Mouse (Mus musculus) forebrain, embryonic 16.5 days (tissue): ENCODE measurements at regions not wholly inside any gene's neighbourhood (a gene's known extent, or its start where the extent isn't known, plus 50 kb on each side); places are given as distances from the start of the nearest gene placed in this dataset.
A peak's percentile ranks its signal among the peaks of the same experiment; 100 is the strongest.

ENCODE experiments used
- ATAC-seq: fragments of 200-750 bp; cut with Nextera tagmentation; 2 replicates; pipeline ENCODE4 v1.8.0; 2017; ENCODE audit warnings: mild to moderate bottlenecking, moderate library complexity
- H3K27ac ChIP-seq: fragments of 300-500 bp; sonication (generic); 2 replicates; pipeline ENCODE4 v1.5.1; 2014; ENCODE audit warnings: low read length, control low read depth
- H3K27me3 ChIP-seq: fragments of 300-500 bp; sonication (generic); replicated peaks from 2 replicates; pipeline ENCODE4 v1.6.1; 2014; ENCODE audit warnings: low read length; ENCODE audit not compliant: control insufficient read depth, insufficient read depth
- H3K36me3 ChIP-seq: fragments of 300-500 bp; sonication (generic); 2 replicates; pipeline ENCODE4 v1.6.1; 2014; ENCODE audit not compliant: control insufficient read depth, insufficient read depth
- H3K4me1 ChIP-seq: fragments of 300-500 bp; sonication (generic); replicated peaks from 2 replicates; pipeline ENCODE4 v1.6.1; 2014; ENCODE audit warnings: low read length; ENCODE audit not compliant: control insufficient read depth, insufficient read depth
- H3K4me2 ChIP-seq: fragments of 300-500 bp; sonication (generic); 2 replicates; pipeline ENCODE4 v1.6.1; 2014; ENCODE audit warnings: mild to moderate bottlenecking, low read length, control low read depth
- H3K4me3 ChIP-seq: fragments of 300-500 bp; sonication (generic); replicated peaks from 2 replicates; pipeline ENCODE4 v1.5.1; 2014; ENCODE audit warnings: mild to moderate bottlenecking, low read length, control low read depth
- H3K9ac ChIP-seq: fragments of 300-500 bp; sonication (generic); replicated peaks from 2 replicates; pipeline ENCODE4 v1.6.1; 2014; ENCODE audit warnings: low read depth, low read length, control low read depth
- H3K9me3 ChIP-seq: fragments of 300-500 bp; sonication (generic); 2 replicates; pipeline ENCODE4 v1.6.1; 2016; ENCODE audit warnings: low read length; ENCODE audit not compliant: control insufficient read depth
- WGBS: fragments of 180-500 bp; shearing (Covaris S2); extraction: QIAGEN DNeasy Blood & Tissue Kit; methylation state at CpG from one replicate; pipeline ENCODE4 v1.1.7; 2014; 5-methylcytosine and 5-hydroxymethylcytosine counted together

DNA sequence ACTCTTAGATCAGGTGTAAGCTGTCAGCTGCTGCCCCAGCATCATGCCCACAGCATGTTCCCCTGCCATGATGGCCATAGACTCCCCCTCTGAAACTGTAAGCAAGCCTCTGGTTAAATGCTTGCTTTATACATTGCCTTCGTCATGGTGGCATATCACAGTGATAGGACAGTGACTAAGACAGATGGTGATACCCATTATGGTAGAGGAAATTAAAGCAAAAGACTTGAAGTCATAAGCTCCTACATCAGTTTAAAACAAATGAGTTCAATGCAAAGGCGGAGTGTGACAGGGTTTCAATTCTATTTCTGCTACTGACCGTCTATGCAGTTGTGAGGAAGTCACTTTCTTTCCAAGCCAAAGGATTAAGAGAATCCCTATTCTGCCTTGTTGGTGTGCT lies 204.9 kb downstream of the Rps15a start:
- H3K9ac ChIP-seq = no peak overlapping the region
- H3K4me2 ChIP-seq = no peak overlapping the region
- no peaks in the 10 kb centered on the region for H3K4me1 ChIP-seq
- no peak overlapping the region for H3K27ac ChIP-seq
- H3K4me3 ChIP-seq = no peak overlapping the region
- H3K36me3 ChIP-seq = no peaks in the 10 kb centered on the region
- 88% methylated on average over 3 of the region's 3 CpGs for WGBS
- no peaks in the 10 kb centered on the region for H3K27me3 ChIP-seq
- ATAC-seq = no peak
- no peaks in the 10 kb centered on the region for H3K9me3 ChIP-seq

DNA sequence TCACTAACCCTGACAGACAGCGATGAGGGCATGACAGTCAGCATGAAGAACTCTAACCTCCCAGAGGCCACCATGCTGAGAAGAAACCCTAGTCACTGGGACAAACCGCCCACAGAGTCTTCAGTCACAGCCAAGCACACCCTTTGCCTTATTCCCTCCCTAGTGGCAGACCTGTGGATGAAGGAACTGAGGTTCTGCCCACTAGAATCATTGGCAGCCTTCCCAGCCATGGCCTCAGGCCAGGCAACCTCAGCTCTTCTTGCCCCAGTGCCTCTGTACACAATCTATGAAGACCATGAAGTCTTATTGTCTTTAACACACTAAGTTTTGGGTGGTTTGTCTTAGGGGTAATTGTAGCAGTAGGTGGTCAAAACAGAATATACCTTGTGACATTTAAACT lies 219.5 kb downstream of the Rps15a start:
- Histone ChIP-seq H3K4me1 (no peaks in the 10 kb centered on the region), H3K36me3 (no peaks in the 10 kb centered on the region), H3K27me3 (no peaks in the 10 kb centered on the region), H3K9ac (no peak overlapping the region), H3K4me2 (no peak overlapping the region), H3K9me3 (no peaks in the 10 kb centered on the region), H3K4me3 (no peak overlapping the region), H3K27ac (no peak overlapping the region)
- ATAC-seq = no peak
- WGBS = 69% methylated on average over 2 of the region's 2 CpGs

DNA sequence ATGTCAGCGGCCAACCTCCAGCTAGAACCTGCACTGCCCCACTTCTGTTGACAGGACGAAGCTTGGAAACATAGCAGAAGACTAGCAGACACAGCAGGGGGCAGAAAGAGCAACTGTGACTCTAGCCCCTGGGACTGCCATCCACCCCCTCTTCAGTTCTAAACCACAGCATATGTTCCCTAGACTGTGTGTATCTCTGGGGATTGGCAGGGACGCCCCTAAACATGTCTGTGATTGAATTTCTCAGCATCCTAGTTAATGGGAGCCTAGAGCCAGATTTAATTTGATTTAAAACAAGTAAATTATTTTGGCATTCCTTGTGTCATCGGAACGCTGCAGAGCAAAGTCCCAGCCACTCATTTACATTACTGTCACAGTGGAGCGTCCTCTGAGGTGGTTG lies 228.7 kb downstream of the Rps15a start:
- no peak overlapping the region for H3K9ac ChIP-seq

DNA sequence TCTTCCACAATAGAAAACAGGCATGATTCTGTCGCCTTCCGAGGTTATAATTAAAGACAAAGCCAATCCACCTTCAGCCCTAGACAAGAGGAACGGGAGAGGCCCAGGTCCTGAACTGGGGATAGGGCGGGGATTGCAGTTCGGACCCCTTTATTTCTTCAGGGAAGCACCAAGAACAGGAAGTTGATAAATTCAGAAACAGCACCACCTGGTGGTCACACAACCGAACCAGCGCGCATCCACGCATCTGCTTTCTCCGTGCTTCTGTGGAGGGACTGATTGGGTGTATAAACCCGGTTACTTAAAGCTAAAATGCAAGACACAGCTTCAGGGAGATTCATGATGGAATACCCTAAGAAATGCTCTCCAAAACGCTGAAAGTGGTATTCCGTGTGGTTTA lies 233.2 kb downstream of the Rps15a start:
- WGBS = 3% methylated on average over 13 of the region's 13 CpGs
- no peaks in the 10 kb centered on the region for H3K9me3 ChIP-seq
- no peak overlapping the region for H3K27ac ChIP-seq
- H3K9ac ChIP-seq = no peak overlapping the region
- no peaks in the 10 kb centered on the region for H3K36me3 ChIP-seq
- no peaks in the 10 kb centered on the region for H3K27me3 ChIP-seq
- peak; percentile 74; the same call in 1 of the 2 replicates for ATAC-seq
- peaks cover 6% of the 10 kb centered on the region; the same call in 1 of the 2 replicates for H3K4me1 ChIP-seq
- no peak overlapping the region for H3K4me3 ChIP-seq
- H3K4me2 ChIP-seq = 0 out of 2 replicates have a peak overlapping the region, but pooled peaks have one; percentile 15

More for the DNA sequence above, 228.7 kb downstream of the Rps15a start:
- 69% methylated on average over 6 of the region's 6 CpGs for WGBS
- H3K9me3 ChIP-seq = no peaks in the 10 kb centered on the region
- no peak overlapping the region for H3K4me3 ChIP-seq
- H3K27ac ChIP-seq = no peak overlapping the region
- H3K27me3 ChIP-seq = no peaks in the 10 kb centered on the region
- peaks cover 7% of the 10 kb centered on the region; the same call in 1 of the 2 replicates for H3K4me1 ChIP-seq
- no peak overlapping the region for H3K4me2 ChIP-seq
- ATAC-seq = peak; percentile 58
- no peaks in the 10 kb centered on the region for H3K36me3 ChIP-seq

DNA sequence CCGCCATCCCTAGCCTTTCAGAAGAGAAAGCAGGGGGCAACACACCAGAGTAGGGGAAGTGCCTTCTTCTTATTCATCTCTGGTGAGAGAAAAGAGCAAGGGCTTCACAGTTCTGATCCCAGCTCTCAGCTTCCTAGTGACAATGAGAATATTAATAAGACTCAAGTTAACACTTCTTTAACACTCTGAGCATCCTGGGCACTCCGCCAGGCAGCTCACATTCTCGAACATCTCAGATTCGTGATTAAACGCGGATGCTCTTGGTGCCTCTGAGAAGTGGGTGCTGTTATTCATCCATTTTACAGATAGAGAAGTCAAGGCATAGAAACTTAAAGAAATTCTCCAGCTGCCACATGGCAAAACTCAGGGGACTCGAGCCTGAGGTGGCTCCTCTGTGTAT lies 237.1 kb downstream of the Rps15a start:
- Histone ChIP-seq H3K36me3 (no peaks in the 10 kb centered on the region), H3K27ac (no peak overlapping the region), H3K9me3 (no peaks in the 10 kb centered on the region), H3K4me2 (no peak overlapping the region), H3K27me3 (no peaks in the 10 kb centered on the region), H3K4me1 (no peaks in the 10 kb centered on the region), H3K4me3 (no peak overlapping the region), H3K9ac (no peak overlapping the region)
- 59% methylated on average over 7 of the region's 7 CpGs for WGBS
- no peak for ATAC-seq

DNA sequence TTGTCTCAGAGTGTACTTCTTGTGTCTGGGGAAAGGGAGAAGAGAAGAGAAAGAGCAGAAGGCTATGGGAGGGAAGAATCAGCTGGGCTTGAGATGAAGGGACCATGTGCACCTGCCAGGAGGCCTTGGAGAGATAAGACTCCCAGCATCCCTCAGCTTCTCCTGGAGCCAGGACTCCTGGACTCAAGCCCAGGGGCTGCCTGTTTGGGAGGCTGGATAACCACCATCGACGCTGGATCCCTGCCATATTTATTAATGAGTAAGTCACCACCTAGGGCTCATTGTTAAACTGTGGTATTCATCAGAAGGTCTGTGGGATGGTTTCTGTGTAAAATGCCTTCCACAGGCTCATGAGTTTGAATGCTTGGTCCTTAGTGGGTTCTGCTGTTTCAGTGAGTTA lies 240.7 kb downstream of the Rps15a start:
- H3K27me3 ChIP-seq = no peaks in the 10 kb centered on the region
- H3K4me1 ChIP-seq = no peaks in the 10 kb centered on the region
- ATAC-seq = no peak
- H3K9me3 ChIP-seq = no peaks in the 10 kb centered on the region
- no peak overlapping the region for H3K9ac ChIP-seq
- 67% methylated on average over 2 of the region's 2 CpGs for WGBS
- no peaks in the 10 kb centered on the region for H3K36me3 ChIP-seq
- H3K27ac ChIP-seq = no peak overlapping the region
- H3K4me2 ChIP-seq = no peak overlapping the region
- no peak overlapping the region for H3K4me3 ChIP-seq

DNA sequence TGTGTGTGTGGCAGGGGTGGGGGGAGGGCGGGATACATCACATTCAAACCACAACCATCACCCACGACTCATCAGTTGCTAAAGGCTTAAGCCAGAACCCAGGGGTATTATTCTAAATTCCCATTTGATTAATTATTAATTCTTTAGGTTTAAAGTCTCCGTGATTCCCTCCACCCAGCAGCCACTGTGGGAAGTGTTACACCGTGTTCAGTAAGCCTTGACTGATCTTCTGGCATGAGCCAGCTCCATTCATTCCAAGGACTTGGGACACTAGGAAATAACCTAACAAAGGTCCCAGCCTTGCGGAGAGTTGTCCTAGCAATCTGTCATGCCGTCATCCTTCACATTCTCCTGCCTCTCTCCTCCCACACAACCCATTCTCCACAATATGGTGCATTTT lies 256.6 kb downstream of the Rps15a start:
- Histone ChIP-seq H3K4me3 (no peak overlapping the region), H3K27ac (no peak overlapping the region), H3K27me3 (no peaks in the 10 kb centered on the region), H3K4me2 (no peak overlapping the region), H3K4me1 (no peaks in the 10 kb centered on the region), H3K9ac (no peak overlapping the region), H3K9me3 (no peaks in the 10 kb centered on the region), H3K36me3 (no peaks in the 10 kb centered on the region)
- no peak for ATAC-seq
- WGBS = 56% methylated on average over 6 of the region's 6 CpGs

DNA sequence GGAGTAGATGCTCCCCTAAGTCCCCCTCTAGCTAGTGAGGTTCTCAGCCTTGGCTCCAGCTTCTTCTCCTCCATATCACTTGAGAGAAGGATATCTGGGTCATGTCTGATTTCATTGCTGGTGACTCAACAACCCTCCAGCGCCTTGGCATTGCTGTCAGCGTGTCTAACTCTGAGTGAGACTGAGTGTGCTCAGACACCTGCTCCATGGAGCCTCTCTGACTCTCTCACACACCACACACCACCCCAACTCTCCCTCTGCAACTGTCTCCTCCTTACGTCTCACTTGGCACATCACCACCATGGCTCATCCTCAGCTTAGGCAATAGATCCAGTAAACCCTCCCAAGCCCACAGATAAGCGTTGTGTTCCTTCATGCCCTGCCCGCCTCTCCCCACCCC lies 260.0 kb downstream of the Rps15a start:
- Histone ChIP-seq H3K9ac (no peak overlapping the region), H3K27me3 (no peaks in the 10 kb centered on the region), H3K4me2 (no peak overlapping the region), H3K4me1 (no peaks in the 10 kb centered on the region), H3K27ac (no peak overlapping the region), H3K36me3 (no peaks in the 10 kb centered on the region), H3K4me3 (no peak overlapping the region), H3K9me3 (no peaks in the 10 kb centered on the region)
- 92% methylated on average over 5 of the region's 5 CpGs for WGBS
- no peak for ATAC-seq

DNA sequence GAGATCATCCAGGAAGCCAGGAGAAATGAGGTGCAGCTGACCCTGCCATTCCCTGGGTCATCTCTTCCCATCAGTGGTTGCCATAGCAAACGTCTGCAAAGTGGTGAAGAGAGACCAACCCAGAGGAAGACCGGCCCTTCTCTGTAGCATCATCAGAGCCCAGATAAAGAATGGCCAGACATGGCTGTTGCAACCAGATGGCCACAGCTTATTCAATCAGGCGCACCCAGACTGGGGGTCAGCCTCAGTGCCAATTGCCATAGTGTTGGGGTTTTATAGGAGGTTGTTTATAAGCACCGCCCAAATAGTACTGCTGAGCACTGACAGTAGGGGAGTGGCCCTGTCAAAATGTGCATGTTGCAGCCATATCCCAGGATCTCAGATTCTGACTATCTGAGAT lies 262.3 kb downstream of the Rps15a start:
- H3K4me1 ChIP-seq = no peaks in the 10 kb centered on the region
- H3K9me3 ChIP-seq = no peaks in the 10 kb centered on the region
- H3K9ac ChIP-seq = no peak overlapping the region
- no peak overlapping the region for H3K27ac ChIP-seq
- H3K27me3 ChIP-seq = no peaks in the 10 kb centered on the region
- no peak overlapping the region for H3K4me2 ChIP-seq
- ATAC-seq = no peak
- 80% methylated on average over 4 of the region's 4 CpGs for WGBS
- no peaks in the 10 kb centered on the region for H3K36me3 ChIP-seq
- no peak overlapping the region for H3K4me3 ChIP-seq

DNA sequence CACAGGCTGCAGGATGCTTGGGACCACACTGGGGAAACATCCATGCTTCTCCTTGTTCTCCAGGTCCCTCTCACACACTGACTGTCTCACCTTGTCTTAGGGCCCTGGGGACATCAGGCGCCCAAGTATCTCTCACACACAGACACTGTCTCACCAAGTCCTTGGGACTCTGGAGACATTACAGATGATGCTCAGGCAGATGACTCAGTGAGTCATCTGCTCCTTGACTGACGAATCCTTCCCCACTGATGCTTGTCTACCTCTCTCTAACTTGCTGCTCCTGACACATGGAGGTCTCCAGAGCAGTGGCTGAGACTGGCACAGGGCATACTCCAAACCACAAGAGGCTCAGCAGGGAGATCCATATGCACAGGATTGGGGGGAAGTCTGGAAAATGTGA lies 263.1 kb downstream of the Rps15a start:
- H3K9ac ChIP-seq = no peak overlapping the region
- H3K4me3 ChIP-seq = no peak overlapping the region
- no peak overlapping the region for H3K27ac ChIP-seq
- H3K4me2 ChIP-seq = no peak overlapping the region
- H3K36me3 ChIP-seq = no peaks in the 10 kb centered on the region
- ATAC-seq = no peak
- H3K27me3 ChIP-seq = no peaks in the 10 kb centered on the region
- H3K9me3 ChIP-seq = no peaks in the 10 kb centered on the region
- 89% methylated on average over 2 of the region's 2 CpGs for WGBS
- H3K4me1 ChIP-seq = no peaks in the 10 kb centered on the region
